Mouse (Mus musculus): Measurements from ENCODE around the gene Fkbp8.

Fkbp8 gene

GRCm38 (mm10) chr8:70555079-70555747, 27.7 kb downstream of the Fkbp8 start:
- DNase-seq (ENCODE audit: low spot score in 2 of 2), result no peak

DNA sequence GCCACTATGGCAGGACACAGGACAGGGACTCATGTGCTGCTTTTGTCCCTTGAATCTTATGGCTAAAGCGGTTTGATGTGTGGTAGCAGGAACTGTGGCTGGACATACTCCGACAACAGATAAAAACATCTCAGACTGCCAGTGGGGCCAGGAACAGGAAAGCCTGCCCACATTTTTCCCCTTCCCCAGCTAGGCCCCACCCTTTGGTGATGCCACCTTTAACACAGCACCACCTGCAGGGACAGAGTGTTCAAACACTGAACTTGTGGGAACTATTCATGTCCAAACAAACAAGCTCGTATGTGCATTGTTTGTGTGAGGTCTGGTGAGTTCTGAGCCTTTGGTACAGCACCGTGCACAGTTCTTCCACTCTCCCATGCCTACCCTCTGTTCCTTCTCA, 30.8 kb downstream of the Fkbp8 start:
- no peak for DNase-seq (ENCODE audit: low spot score in 2 of 2)

DNA sequence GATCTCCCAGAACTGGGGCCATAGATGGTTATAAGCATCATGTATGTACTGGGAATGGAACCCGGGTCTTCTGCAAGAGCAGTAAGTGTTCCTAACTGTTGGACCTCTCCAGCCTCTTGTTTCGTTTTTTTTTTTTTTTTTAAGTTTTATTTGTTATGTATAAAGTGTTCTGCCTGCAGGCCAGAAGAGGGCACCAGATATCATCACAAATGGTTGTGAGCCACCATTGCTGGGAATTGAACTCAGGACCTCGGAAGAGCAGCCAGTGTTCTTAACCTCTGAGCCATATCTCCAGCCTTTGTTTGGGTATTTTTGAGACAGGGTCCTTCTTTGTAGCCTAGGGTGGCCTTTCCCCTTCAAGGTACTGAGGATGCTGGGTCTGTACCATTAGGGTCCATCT, 31.5 kb downstream of the Fkbp8 start:
- no peak for DNase-seq (ENCODE audit: low spot score in 2 of 2)

GRCm38 (mm10) chr8:70560096-70560495, 32.6 kb downstream of the Fkbp8 start:
- peak in 1 of 2 experiments; percentile 48 for DNase-seq (ENCODE audit: low spot score in 2 of 2)

- DNase-seq (ENCODE audit: low spot score in 2 of 2), result no peak
These were observed 33.0 kb downstream of the Fkbp8 start for GRCm38 (mm10) chr8:70560564-70560963.

- DNase-seq (ENCODE audit: low spot score in 2 of 2), result no peak
These were observed 33.8 kb downstream of the Fkbp8 start for GRCm38 (mm10) chr8:70561357-70561756.

DNA sequence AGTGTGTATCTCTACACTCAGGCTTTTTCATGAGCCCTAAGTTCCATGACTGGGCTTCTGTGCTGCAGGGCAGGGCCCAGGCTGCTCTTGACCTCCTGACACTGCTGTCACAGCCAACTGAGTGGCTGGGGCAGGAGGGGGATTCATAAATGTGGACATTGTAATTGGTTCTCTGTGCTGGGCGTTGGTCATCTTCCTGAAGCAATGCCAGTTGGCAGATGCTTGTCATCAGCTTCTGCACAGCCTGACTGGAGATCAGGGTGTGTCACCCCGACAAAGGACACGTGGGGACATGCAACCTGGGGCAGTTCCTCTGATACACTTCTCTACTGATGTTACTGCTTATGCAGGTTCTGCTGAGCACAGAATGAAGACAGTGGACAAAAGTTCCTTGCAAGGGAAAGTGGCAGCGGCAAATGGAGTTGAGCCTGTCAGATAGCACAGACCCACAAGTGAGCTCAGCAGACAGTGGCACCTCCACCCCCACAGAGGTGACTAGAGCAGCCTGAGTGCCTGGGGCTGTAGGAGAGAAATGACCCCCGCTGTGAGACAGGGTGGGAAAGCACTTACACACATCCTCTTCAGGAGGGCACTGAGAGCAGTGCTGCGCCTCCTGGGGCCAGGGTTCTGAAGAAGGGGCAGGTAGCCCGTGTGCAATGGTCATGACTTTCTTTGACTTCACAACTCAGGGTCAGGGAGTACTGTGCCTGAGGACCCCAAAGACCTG, 34.4 kb downstream of the Fkbp8 start:
- peak; percentile 53 to 79 for DNase-seq (ENCODE audit: low spot score in 2 of 2)

DNA sequence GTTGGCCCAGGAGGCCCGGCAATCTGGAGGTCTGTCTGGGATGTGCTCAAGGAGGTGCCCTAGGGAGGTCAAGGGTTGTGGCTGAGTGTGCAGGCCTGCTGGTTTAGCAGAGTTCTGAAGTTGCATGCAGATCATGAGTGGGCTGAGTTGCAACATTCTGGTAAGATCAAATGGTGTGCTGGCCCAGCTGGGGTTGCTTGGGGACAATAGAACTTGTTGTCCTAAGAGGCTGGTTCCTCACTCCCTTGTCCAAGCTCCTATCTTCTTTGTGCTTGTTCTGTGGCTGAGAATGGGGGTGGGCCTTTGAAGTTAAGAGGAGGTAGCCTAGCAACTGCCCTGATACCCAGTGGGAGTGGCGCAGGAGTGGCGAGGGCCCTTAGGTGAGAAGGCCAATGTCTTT, 35.3 kb downstream of the Fkbp8 start:
- DNase-seq (ENCODE audit: low spot score in 2 of 2), result peak in 1 of 2 experiments; percentile 57

DNA sequence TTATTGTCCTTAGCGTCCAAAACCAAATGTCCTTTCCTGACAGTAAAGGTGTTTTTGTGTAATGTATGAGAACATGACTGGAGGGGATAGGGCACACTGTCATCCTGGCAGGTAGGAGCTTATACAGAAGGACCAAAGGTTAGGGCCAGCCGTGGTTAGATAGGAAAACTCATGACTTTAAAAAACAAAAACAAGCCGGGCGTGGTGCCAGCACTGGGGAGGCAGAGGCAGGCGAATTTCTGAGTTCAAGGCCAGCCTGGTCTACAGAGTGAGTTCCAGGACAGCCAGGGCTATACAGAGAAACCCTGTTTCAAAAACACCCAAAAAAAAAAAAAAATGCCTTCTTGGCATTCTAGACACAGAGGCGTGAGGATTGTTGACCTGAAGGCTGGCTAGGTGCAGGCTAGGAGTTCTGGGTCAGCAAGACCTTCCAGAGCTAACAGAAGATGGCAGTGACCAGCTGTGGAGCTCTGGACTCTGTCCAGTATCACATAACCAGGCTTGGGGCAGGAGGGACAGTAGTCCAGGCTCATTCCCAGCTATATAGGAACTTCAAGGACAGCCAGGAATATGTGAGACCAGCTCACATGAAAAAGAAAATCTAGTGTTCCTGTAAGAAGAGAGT, 36.4 kb downstream of the Fkbp8 start:
- no peak for DNase-seq (ENCODE audit: low spot score in 2 of 2)

GRCm38 (mm10) chr8:70564696-70565235, 37.2 kb downstream of the Fkbp8 start:
- DNase-seq (ENCODE audit: low spot score in 2 of 2), result no peak

DNA sequence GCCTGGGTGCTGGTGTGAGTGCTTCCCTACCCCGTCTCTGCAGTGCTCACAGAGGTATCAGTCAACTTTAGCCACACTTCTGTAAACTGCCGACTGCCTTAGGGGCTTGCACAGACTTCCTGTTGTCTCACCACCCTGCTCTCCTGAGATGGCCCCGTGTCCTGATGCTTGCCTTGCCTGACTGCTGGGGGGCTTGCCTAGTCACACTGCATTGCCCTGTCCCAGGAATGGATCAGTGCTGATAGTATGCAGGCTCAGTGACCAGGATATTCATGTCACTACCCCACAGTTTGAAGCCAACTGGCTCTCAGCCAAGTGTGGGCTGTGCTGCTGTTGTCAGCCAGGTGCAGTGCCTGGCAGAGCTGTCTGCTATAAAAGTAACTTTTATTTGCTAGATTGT, 38.0 kb downstream of the Fkbp8 start:
- no peak for DNase-seq (ENCODE audit: low spot score in 2 of 2)

DNA sequence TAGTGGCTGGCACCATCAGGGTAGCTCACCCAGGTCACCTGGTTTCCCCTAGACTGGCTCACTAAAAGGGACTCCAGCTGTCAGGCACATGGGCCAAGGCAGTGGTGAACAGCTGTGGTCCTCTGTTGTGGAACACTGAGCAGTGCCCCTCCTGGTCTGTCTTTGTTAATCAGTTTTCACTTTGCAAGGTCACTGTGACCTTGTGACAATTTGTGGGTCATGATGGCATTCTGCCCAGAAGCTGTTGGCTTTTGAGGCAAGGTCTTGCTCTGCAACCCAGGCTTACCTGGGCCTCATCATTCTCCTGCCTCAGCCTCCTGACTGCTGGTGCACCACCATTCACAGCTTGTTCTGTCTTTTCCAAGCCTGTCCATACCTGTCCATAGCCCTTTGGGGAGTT, 42.8 kb downstream of the Fkbp8 start:
- DNase-seq (ENCODE audit: low spot score in 2 of 2), result no peak

- DNase-seq (ENCODE audit: low spot score in 2 of 2), result no peak
These were observed 43.5 kb downstream of the Fkbp8 start for GRCm38 (mm10) chr8:70570990-70571389.

DNA sequence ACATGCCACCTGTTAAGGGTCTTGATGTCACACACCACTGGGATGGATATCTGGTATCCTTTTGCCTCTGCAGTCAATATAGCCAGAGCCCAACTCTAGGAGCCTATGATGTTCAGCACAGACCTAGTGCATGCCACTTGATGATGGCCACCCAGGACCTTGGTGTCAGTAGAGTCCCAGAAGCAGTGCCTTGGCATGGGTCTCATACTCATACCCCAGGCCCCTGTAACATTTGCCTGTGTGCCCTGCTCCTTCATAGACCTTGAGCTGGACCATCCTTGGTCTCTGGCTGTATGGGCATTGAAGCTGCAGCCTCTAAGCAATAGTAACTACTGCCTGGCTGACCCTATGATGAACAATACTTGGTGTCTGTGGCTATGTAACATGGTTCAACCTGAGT, 46.8 kb downstream of the Fkbp8 start:
- DNase-seq (ENCODE audit: low spot score in 2 of 2), result no peak

DNA sequence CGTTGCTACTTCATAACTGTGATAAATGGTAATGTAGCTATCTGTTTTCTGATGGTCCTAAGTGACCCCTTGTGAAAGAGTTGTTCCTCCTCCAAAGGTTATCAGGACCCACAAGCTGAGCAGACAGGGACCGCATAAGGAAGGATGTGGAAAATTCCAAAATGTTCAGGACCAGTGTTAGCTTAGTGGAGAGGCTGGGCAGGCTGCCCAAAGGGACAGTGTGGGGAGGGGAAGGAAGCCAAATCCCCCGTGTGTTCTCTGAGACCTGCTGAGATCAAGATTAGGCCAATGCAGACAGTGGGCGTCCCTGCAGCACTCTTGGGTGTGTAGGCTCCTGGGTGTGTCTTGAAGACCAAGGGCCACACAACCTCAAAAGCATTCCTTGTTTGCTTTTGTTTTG, 47.4 kb downstream of the Fkbp8 start:
- DNase-seq (ENCODE audit: low spot score in 2 of 2), result no peak

GRCm38 (mm10) chr8:70577207-70577606, 49.7 kb downstream of the Fkbp8 start:
- no peak for DNase-seq (ENCODE audit: low spot score in 2 of 2)

DNA sequence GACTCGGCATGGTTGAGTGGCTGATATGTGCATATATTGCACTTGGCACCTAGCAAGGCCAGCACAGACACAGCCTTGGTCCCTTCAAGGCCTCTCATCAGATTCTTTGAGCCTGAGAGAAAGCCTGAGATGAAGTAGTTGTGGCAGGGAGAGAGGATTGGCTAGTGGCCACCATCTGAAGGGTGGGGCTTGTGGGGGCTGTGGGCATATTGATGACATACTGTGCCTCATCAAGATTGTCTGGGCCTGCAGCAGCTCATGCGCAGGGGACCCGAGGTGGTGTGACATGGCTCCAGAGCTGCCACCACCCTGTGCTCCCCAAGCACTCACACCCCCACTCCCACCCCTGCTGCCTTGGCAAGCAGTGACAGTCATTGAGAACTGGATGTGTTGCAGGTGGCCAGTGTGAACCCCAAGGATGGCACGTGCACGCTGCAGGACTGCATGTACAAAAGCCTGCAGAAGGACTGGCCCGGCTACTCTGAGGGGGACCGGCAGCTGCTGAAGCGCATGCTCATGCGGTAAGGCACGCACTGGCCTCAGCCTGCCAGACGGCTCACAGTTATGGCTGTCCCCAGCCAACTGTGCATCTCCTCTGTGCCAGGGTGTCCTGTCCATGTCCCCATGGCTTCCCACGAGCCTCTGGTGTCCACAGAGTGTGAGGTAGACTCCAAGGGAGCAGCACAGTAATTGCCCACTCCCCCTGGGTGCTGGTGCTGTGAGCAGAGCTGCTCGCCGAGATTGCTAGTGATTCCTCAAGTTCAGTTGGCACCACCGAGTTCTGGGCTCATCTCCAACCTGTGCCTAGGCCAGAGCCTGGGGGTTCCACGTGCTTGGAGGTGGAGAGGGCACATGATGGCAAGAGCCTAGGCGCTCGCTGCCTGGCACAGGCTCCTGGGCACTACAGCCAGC, 56.2 kb downstream of the Fkbp8 start:
- peak in 1 of 2 experiments; percentile 77 for DNase-seq (ENCODE audit: low spot score in 2 of 2)

DNA sequence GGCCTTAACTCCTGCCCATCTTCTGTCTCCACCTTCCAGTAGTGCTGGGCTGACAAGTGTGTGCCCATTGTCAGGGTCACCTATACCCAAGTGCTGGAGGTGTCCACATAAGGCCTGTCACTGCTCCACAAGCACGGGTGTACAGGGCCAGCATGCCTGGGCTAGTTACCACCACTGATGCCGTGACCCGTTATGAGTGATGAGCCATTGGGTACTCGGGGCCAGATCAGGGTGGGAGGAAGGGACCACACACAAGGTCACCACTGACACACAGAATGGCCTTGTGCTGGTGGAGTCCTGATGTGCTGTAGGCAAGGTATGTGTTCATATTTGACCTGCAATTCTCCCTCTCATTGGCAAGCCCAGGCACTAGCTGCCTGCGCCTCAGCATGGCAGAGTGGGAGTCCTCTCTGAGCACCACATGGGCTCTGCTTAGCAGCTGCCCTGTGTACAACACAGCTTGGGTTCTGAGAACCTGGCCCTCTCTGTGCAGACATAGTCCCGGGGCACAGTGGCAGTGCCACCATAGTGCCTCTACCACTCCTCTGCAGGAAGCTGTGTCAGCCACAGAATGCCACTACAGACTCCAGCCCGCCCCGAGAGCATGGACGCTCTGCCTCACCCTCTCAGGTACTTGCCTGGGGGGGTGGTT, 57.2 kb downstream of the Fkbp8 start:
- no peak for DNase-seq (ENCODE audit: low spot score in 2 of 2)
